Mouse (Mus musculus) pancreas, adult 10 weeks (tissue): Measurements from ENCODE around the gene Gm28553. TPM values are rescaled to one million over a fixed set of nuclear protein-coding genes. Genes with fewer than 3 reads are reported as not detected.

ENCODE experiments used
- polyA plus RNA-seq: library from polyadenylated mRNA; stranded (reverse); fragments of 350-450 nt; fragmentation: Illumina TruSeq; extraction: RNeasy Lipid Tissue Mini Kit (QIAGEN cat#74804); gene quantifications from one replicate; pipeline ENCODE4 v1.2.3, GENCODE M21; 2015; ENCODE audit warnings: low read depth, low replicate concordance; ENCODE audit not compliant: insufficient read depth

The Gm28553 gene
- not detected for polyA plus RNA-seq

DNA sequence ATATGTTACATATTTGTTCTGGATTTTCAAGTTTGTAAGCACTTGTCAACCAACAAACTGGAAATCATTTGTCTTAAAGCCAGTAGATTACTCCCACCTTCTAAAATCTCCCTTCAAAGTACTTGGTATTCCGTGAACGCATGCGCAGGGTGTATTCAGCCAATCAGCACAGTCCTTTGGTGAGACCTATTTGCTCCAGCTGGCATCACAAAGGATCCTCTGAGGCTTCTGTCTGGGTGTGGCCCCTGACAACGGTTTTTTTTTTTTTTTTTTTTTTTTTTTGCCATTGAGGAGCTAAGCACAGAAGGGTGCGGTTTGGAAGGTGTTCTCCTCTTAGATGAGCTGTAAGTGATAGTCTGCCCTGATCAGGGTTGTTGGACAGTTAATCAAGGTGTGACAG is at the start of gene Gm28553:
Gm28553 (plus strand) TSS at position 301 of the 400 bp plus-strand sequence.

